Mouse (Mus musculus) right cerebral cortex, postnatal 4 days (tissue): ENCODE measurements around the gene Kcnq2.

Experiments used
- DNase-seq: peaks from one replicate; pipeline ENCODE4 v3.0.0-alpha.2; 2022

Gene Kcnq2

DNA sequence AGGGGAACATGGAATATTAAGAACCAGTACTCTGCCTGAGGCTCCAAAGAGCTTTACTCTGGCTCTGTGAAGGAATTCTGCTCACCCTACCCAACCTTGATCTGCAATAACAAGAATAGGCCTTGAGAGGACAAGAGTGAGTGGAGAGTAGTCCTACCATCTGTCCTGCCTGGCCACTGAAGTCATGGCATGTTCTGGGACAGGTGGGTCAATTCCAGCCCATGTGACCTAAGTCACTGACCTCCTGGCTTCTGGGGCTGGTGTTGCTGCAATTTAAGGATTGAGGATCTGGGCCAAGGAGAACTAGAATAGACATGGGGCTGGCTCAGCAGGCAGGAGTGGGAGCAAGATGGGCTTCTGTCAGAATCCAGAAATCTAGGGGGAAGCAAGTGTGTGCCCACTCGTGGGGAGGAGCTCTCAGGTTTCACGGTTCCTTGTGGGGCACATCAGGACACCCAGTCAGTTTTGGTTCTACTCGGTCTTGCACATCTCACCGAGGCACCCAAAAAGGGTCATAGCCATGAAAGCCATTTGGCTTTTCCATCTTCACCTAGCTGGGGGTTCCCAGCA, 12.0 kb upstream of the Kcnq2 start:
- DNase-seq, result no peak

DNA sequence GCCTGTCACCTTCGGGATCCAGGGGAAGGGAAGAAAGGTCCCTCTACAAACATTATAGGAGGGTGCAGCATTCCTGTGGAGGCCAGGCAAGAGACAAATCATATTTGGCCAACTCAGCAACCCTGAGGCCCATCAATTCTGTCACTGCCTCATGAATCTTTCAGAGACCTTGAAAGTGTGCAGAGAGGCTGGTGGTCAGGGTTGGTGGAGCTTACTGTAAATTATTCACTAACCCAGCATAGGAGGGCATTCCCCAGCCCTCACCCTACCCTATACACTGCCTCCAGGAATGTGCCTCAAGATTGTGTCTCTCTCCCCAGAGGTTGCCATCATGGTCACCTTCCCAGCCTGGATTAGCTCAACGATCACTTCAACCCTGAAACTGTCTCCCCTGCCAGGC, 9.6 kb upstream of the Kcnq2 start:
- DNase-seq, result no peak

DNA sequence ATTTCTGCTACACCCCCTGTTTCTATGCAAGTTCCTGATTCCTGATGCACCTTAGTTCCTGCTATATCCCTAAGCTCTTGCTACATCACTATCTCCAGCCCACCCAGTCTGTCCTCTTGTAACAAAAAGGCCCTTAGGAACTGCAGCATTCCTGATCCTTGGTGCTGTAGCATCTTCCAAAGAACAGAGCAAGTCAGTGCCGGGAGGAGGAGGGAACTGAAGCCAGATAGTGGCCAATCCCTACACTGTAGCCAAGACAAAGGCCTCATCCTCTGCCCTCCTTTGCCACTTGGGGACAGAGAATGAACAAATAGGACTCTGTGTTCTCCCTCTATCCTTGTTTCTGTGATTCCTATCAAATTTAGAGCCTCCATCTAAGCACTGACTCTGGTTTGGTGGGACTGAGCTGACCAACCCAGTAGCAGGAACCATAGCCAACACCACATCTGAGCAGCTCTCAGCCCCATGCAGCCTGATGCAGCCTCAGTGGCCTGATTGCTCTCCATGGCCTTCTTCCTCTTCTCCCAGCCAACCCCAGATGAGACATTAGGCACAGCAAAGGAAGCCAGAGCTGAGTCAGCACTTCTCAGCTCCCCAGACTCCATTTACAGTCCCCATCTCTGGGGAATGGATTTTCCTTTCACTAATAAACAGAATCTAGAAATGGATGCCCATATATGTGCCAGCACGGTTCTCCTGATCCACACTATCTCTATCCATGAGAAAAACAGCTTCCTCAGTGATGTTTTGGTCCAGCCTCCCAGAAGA, 8.6 kb upstream of the Kcnq2 start:
- no peak for DNase-seq

DNA sequence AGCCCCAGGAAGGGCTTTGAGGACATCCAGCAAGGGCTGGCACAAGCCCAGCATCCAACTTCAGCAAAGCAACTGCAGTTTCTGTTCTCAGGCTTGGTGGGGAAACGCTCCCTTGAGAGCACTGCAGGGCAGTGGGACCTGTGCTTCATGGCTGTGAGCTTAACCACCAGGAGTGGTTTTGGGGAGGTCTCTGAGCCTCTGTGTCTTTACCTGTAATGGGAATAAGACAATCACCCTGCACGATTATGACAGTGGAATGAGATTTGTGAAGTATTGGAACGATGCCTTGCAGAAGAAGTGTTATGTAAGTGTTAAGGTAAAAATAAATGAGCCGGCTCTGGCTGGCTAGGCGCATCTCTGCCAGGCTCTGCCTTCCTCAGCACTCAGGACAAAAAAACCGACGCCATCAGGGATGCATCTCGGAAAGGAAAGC, 7.6 kb upstream of the Kcnq2 start:
- DNase-seq, result peak; percentile 43

DNA sequence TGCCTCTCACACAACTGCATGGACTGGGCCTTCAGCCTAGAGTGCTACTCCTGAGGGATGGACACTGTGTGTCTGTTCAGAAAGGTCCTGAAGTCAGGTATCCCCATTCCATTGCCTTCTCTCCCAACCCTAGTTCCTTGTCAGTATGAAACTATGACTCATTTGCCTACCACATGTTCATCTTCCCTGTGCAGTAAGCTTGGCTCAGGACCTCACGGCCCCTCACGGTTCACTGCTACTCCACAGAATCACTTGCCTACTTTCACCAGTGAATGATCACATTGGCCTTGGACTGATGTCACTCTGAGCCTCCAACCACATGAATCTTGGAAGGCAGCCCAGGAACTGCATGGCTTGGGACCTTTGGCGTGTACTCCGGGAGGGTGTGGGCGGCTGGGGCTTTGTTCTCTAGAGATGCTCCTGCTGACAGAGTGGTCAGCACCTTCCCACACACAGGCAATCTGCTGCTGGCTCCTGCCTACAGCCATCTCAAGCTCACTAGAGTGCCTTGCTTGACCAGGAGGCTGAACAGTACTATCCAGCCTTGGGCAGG, 4.6 kb upstream of the Kcnq2 start:
- no peak for DNase-seq

DNA sequence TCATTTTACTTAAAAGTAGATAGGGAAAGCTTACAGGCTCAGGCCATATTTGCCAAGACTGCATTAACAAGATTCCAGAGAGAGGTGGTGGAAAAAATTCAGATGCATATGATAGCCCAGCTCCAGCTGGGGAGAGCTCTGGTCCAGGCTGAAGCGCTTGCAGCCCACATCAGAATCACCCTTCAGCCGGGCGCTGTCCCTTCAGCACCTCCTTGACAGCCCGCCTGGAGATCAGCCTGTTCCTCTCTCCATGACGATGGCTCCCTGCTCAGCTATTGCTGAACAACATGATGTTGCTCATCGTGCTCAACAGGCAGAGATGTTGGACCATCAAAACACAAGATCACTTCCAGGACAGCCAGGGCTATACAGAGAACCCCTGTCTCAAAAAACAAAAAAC, 1.8 kb upstream of the Kcnq2 start:
- no peak for DNase-seq

DNA sequence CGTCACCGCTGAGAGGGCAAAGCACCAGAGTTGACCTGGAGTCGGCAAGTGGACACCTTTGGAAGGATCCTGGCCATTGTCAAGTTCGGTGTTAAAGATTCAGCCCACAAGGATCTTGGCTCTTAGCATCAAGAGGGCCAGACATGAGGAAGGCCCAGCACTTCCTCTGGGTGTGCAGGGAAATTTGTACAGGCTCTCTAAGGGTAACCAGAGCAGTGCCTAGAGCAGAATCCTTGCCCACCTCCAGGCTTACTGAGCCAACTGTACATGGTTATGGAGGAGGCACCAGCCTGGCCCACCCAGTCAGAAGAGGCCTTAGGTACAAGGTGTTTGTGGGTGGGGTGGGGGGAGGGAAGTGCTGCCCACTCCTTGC, 332 bp upstream of the Kcnq2 start:
- no peak for DNase-seq

DNA sequence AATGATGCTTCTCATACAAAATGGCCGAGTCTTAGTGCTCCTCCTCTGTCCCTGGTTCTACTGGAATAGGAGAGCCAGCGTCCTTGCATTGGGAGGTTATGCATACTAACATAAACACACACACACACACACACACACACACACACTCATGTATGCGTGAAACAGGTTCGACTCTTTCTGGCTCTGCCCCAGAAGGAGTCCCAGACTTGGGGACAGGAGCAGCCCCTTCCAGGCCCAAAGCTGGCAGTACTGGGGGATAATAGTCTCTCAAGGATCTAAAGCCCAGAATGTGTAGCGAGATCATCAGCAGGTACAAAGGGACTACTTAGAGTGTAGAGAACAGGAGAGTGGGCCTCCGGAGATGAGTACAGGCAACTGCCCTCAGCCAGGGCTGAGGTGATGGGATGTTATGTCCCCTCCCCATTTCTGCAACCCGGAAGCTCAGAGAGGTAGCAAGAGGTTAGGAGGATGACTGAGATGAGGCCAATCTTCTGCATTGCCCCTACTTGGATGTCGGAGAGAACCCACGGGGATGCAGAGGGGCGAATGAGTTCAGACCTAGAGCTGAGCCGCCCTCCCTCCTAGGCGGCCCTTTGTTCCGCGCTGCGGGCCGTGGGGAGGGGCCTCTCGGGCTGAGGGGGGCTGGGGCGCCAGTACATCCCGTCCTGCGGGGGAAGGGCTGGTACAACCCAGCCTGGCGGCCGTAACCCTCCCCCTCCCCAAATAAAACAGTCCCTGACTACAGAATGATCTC, 1.1 kb downstream of the Kcnq2 start:
- DNase-seq, result peak; percentile 68

DNA sequence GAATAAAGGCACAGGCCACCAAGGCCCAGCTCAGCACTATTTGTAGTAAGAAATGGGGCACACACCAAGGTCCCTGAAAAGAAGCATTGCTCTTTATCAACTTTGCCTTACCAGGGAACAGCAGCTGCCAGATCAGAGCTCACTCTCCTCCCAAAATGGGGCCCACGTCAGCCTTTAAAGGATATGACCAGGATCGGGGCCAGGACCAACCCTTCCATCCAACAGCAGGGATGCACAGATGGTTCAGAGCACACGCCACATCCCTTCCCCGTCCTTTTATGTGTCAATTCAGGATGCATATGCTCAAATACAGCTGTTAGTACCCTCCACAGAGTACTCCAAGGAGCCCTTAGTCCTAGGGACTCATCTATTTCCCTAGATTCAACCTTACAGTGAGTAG, 4.9 kb downstream of the Kcnq2 start:
- no peak for DNase-seq

DNA sequence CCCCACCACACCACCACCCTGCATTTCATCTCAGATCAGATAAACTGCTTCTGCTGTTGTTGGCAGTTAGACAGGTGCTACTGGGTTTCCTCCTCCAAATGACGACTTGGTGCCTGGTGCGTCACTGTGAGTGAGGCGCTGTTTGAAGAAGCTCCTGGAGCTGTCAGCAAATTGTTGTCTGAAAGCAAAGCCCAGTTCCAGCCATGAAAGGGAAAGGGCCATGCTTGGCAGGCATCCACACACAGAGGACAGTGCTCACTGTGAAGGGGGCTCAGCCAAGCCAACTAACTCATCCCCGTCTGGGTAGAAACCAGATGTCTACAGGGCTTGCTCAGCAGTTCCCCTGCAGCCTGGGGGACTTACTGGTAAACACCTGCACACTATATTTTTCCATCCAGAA, 6.1 kb downstream of the Kcnq2 start:
- DNase-seq, result peak; percentile 39

DNA sequence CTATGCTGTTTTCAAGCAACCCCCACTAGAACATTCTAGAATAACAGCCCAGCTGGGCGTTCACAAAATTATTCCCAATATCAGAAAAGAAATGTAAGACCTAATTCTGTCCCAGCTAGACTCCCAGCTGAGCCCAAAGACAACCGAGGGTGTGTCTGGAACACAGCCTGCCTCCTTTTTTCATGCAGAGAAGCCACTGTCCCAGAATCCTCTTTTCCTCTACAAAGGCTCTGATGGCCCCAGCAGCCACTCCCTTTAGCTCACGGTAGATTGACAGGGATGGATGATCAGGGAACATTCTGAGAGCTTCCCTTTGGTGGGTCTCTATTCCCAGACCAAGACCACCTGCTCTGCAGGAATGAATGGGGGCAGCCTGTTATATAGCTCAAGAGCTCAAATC, 7.3 kb downstream of the Kcnq2 start:
- no peak for DNase-seq

DNA sequence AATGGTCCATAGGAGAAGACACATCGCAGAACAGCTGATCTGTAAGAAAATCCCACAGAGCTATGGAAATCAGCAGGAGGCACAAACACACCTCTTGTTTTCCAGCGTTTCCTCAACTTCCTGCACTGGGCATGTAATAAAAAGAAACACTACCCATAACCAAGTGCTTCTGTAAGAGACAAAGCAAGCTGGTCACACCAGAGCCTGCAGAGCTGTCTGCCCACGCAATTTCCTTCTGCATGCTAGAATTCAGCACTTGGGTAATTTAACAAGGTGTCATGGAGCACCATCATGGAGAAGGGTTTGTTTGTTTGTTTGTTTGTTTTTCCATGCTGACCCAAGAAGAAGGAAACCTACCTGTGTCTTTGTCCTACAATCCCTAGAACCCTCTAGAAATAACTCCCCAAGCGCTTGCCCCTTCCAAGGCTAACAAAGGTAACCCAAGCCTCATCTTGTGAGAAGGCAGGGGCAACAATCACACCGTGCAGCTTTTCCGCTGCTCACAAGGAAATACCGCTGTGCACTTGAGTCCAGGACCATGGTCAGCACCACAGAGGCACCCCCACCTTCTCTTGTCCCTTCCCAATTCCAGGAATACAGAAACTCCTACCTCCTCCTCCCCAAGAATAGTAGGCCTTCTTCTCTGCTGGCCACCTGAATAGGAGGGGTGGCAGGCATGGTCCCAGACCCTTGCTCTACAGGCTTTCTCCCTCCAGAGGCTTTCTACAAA, 9.2 kb downstream of the Kcnq2 start:
- DNase-seq, result no peak

DNA sequence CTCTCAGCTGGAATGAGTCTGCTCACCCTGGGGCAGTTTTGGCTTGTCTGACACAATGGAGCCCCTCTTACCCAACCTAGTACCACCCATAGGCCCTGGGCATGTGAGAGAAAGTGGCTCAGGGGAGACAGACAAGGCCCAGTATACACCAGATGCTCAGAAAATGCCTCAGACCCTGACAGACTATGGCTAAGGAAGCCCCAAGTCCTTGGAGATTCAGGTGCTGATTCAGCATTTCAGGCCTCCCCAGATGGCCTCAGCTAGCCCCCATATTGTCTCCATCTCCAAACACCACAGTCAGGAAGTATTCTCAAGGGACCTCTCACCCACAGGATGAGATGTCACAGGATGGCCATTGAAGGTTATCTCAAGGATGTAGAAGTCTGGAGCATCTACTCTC, 12.5 kb downstream of the Kcnq2 start:
- no peak for DNase-seq

DNA sequence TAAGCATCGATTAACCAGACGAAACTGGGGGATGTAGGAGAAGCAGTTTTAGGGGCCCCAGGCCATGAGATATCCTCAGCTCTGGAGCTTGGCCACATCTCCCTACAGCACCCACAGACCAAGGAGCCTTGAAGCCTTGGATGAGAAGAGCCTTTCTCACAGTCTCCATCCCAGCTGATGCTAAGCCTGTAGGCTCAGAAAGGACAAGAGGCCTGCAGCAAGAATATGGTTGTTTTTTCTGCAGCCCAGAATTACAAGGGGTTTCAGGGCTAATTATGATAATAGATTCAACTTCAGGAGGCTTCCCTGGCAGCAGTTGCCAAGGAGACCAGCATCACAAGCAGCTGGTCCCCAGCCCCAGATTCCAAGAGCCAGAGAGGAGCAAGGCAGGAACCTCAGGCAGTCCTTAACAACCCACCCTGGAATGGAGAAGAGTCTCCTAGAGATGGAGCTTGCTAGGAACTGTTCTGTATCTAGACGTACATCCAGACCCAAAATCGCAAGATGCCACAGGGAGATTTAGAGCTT, 14.1 kb downstream of the Kcnq2 start:
- peak; percentile 40 for DNase-seq

DNA sequence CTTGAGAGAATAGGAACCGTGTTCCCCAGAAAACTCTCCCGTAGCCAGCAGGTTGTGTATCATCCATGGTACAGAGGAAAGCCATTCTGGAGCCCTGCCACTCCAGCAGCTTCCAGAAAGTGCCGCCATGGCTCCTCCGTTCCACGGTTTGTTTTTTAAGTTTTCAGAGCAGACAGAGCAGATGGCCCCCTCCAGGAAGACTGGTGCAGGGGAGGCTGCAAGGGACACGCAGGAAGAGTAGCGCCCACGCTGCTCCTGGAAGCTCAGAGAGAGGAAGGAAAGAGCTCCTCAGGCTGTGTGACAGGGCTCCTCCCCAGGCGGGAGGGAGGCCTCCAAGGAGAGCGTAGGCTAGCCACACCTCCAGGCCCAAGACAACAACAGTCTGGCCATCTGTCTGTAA, 15.1 kb downstream of the Kcnq2 start:
- DNase-seq, result peak; percentile 38

DNA sequence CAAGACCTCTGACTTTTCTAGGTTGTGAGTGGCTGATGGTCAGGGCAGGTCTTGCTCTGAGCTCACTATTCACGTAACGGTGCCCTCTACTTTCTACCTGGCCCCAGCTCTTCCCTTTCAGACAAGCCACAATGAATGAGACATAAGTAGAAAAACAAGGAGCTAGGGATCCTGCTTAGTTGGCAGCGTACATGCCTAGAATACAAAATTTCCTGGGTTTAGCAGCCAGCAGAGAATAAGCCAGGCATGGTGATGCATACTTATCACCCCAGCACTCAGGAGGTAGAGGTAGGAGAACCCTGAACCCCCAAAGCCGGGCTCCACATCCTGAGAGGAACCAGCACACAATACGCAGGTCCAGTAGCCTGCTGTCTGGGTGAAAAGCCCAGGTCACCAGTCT, 18.7 kb downstream of the Kcnq2 start:
- DNase-seq, result no peak

DNA sequence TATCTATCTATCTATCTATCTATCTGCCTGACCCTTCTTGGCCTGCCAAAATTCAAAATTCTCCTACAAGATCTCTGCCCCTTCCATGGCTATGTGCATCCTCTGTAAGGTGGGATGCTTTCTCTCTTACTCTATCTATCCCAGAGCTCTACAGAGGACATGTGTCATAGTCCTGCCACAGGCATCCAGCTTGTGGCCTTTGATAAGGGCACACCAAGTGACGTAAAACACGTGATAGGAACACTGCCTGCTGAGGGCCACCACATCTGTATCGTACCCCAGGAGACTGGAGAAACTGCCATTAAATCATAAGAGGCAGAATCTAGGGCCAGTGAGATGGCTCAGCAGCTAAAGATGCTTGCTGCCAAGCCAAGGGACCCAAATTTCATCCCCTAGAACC, 19.7 kb downstream of the Kcnq2 start:
- DNase-seq, result no peak

DNA sequence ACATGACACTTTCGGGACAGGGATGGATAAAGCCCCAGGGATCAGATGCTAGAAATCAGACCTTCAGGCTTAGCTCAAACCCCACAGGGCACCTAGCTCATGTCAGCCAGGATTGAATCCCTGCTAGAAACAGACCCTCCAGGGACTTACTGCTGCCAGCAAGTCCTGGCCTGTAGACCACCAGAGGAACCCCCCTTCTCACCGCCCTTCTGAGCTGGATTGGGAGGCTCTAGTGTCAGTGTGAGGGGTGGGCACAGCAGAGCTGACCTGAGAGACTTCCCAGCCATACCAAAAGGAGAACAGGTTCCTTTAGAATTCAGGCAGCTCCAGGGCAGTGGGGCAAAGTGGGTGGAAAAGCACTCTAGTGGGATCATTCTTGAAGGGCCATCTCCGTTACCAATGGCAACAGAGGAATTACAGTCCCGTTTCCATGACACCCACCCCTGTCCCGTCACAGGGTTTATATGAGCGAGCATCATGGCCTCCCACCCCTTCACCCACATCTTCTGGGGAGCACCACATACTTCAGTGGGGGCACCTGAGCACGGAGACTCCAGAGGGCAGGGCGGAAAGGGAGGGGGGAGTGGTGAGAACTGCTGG, 21.2 kb downstream of the Kcnq2 start:
- DNase-seq, result no peak

DNA sequence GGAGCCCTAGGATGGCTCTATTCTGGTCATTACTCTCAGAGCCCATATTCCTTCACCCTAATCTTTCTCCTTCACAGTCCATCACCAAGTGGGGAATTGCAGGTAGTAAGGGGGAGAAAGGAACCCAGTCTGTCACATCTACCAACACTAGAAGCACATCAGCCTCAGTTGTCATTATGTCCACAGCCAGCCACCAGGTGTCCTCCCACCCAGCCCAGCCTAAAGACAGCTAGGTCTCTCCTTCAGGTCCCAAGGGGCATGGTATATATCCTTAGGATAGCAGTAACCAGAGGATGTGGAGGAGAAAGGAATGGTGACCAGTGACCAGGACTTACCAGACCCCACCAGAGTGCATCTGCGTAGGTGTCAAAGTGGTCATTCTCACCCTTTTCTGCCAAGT, 23.4 kb downstream of the Kcnq2 start:
- no peak for DNase-seq

DNA sequence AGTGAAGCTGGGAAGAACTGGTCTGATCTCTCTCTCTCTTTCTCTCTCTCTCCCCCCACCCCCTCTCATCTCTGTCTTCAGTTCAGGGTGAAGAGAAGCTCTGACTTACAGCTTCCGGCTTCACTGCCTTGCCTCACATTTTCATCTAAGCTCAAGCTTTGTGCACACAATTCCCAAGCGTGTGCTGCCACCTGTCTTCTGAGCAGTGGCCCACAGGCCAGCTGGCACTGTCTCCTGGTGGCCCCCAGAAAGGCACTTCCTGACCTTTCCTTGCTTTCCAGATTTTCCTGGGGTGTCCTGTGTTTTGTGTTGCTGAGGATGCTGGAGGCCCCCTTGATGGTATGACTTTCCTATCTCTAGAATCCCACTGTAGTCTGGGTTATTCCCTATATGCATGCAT, 31.0 kb downstream of the Kcnq2 start:
- no peak for DNase-seq

DNA sequence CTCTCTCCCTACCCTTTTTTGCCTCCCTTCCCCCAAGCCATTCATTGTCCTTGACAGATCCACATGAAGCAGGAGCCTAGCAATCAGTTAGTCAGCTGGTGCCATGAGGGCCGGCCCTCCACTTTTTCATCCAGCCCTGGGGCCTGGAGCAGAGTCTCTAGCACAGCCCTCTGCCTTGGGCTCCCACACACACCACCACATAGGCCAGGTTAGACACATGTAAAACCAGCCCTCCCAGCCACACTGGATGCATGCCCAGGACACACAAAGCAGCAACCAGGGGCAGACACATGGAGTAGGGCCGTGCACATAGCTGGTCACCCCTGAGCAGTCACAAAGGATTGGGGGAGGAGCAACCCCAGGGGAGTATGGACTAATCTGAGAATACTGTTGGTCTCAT, 32.9 kb downstream of the Kcnq2 start:
- no peak for DNase-seq

DNA sequence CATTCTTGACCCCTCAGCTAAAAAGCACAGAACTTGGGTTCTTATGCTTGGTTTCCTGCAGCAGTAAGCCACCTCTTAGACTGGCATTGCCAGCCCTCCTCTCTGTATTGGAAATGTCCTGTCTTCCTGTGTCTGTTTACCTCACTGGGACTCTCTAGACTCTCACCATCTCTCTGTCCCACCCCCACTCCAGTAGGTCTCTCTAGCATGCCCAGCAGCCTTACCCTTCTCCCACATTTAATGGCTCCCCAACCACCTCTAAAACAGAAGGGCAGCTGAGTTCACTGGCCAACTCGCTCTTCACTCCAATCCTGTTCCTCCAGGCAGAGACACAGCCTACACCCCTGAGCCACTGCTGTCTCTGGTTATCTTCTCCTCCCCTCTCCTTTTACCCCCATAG, 33.5 kb downstream of the Kcnq2 start:
- no peak for DNase-seq

DNA sequence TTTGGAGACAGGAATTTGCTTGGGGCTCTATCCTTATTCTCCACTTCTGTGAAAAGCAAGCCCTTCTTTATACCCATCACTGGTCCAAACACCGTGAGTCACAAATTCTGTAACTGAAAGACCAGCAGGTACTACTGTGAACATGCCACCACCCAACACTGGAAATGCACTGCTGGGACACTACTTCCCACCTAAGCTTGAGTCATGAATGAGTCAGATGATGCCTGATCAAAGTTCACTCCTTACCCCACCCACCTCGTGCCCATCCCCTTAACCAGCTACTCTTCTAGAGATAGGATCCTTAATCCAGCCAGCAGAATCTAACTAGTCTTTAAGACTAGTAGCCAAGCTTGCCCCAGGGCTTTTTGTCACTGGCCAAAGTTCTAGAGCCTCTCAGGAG, 35.0 kb downstream of the Kcnq2 start:
- no peak for DNase-seq
